Mouse (Mus musculus) ES-E14 (cell line): Measurements from ENCODE around the gene Crebbp. TPM values are rescaled to one million over a fixed set of nuclear protein-coding genes. Genes with fewer than 3 reads are reported as not detected.

Experiments used
- DNase-seq: peaks from one replicate; pipeline ENCODE4 v3.0.0-alpha.2; 2013; ENCODE audit warnings: low read depth, low spot score
- H3K27ac ChIP-seq: 2 replicates; pipeline ENCODE4 v1.5.1; 2012; ENCODE audit warnings: low read depth, mild to moderate bottlenecking, low read length, moderate library complexity, mixed read lengths; ENCODE audit not compliant: poor library complexity, insufficient read depth, severe bottlenecking
- H3K36me3 ChIP-seq: 2 replicates; pipeline ENCODE4 v1.6.1; 2012; ENCODE audit warnings: mild to moderate bottlenecking, low read length, moderate library complexity, mixed read lengths; ENCODE audit not compliant: control insufficient read depth, poor library complexity, insufficient read depth, severe bottlenecking
- H3K4me1 ChIP-seq, 2 experiments: fragments of 150-350 bp in 1 of 2; sonication (generic) in 1 of 2; 2 replicates each; pipeline ENCODE4 v1.6.1; 2012; ENCODE audit warnings: low read length in 2 of 2, mild to moderate bottlenecking in 1 of 2, mixed read lengths in 1 of 2; ENCODE audit not compliant: control insufficient read depth in 2 of 2, insufficient read depth in 2 of 2, poor library complexity in 1 of 2
- H3K4me3 ChIP-seq, 2 experiments: fragments of 150-350 bp in 1 of 2; sonication (generic) in 1 of 2; 2 replicates each; pipeline ENCODE4 v1.5.1; 2012; ENCODE audit warnings: low read length in 2 of 2, low read depth in 1 of 2, mild to moderate bottlenecking in 1 of 2, mixed read lengths in 1 of 2; ENCODE audit not compliant: insufficient read depth in 1 of 2, poor library complexity in 1 of 2, severe bottlenecking in 1 of 2
- H3K9ac ChIP-seq: 2 replicates; pipeline ENCODE4 v1.6.1; 2012; ENCODE audit warnings: low read depth, mild to moderate bottlenecking, low read length, mixed read lengths; ENCODE audit not compliant: poor library complexity, insufficient read depth, severe bottlenecking
- H3K9me3 ChIP-seq: fragments of 150-350 bp; sonication (generic); 2 replicates; pipeline ENCODE4 v1.6.1; 2012; ENCODE audit warnings: low read depth, mild to moderate bottlenecking, low read length; ENCODE audit not compliant: control insufficient read depth, insufficient read depth
- CHD2 ChIP-seq: IDR thresholded peaks from 2 replicates; pipeline ENCODE4 v1.6.1; 2014; ENCODE audit warnings: mild to moderate bottlenecking, low read depth, low read length, inconsistent platforms
- HCFC1 ChIP-seq: IDR thresholded peaks from 2 replicates; pipeline ENCODE4 v1.6.1; 2012; ENCODE audit warnings: low read length, inconsistent platforms, borderline replicate concordance; ENCODE audit not compliant: insufficient read depth
- MAFK ChIP-seq: IDR thresholded peaks from 2 replicates; pipeline ENCODE4 v1.6.1; 2014; ENCODE audit warnings: mild to moderate bottlenecking, low read depth, low read length, inconsistent platforms; ENCODE audit not compliant: insufficient read depth
- ZC3H11A ChIP-seq: IDR thresholded peaks from 2 replicates; pipeline ENCODE4 v1.6.1; 2012; ENCODE audit warnings: low read depth, mild to moderate bottlenecking, inconsistent platforms, low read length, borderline replicate concordance
- ZNF384 ChIP-seq: IDR thresholded peaks from 2 replicates; pipeline ENCODE4 v1.6.1; 2012; ENCODE audit warnings: low read depth, low read length, inconsistent platforms
- in situ Hi-C, 2 experiments: fragments of 600-800 bp; cut with MboI; formaldehyde crosslinking; loops; one replicate each; pipeline ENCODE4 v1.15.1; 2025; ENCODE audit warnings: low sequenced_read_pairs in 2 of 2, inconsistent platforms in 1 of 2; ENCODE audit not compliant: unreplicated experiment in 2 of 2
- total RNA-seq: library from RNA; depleted of rRNA; stranded (reverse); fragments of 300-350 nt; gene quantifications from 2 replicates; pipeline ENCODE4 v1.2.3, GENCODE M21; 2012; rRNA removed

Gene Crebbp
- total RNA-seq, 1 experiment = 26.8 TPM

GRCm38 (mm10) chr16:4032341-4032748 is 181.5 kb downstream of the Crebbp start:
- Histone ChIP-seq H3K36me3 (peaks cover 10% of the 10 kb centered on the region), H3K4me3 (no peak overlapping the region), H3K27ac (no peak overlapping the region), H3K4me1 (peaks cover 6 to 23% of the 10 kb centered on the region in 2 experiments; a peak in 2 of 4 replicates), H3K9ac (no peak overlapping the region), H3K9me3 (no peaks in the 10 kb centered on the region)
- no peak for DNase-seq
- TF ChIP-seq CHD2 (no peak), HCFC1 (no peak), ZC3H11A (no peak), ZNF384 (no peak), MAFK (no peak)
- in situ Hi-C loops = no loop called here

- Histone ChIP-seq H3K36me3 (peaks cover 5% of the 10 kb centered on the region; the same call in 1 of the 2 replicates), H3K9ac (no peak overlapping the region), H3K4me1 (peaks cover 6 to 21% of the 10 kb centered on the region in 2 experiments; a peak in 2 of 4 replicates), H3K9me3 (no peaks in the 10 kb centered on the region), H3K27ac (peak overlapping the region; percentile 22; the same call in 1 of the 2 replicates), H3K4me3 (no peak overlapping the region)
- TF ChIP-seq ZNF384 = no peak
- TF ChIP-seq CHD2 = no peak
- TF ChIP-seq HCFC1 = no peak
- no peak for TF ChIP-seq ZC3H11A
- TF ChIP-seq MAFK = no peak
- DNase-seq = no peak
- in situ Hi-C loops = no loop called here
Measured at GRCm38 (mm10) chr16:4031441-4032274, 182.1 kb downstream of the Crebbp start.

Other genes starting within 250 kb of the Crebbp start
- gene Nlrc3, start 237.4 kb downstream of the Crebbp start, total RNA-seq = 2.1 and 2.3 TPM in 2 replicates
- 36.9 and 40.5 TPM in 2 replicates for gene Slx4, start 210.2 kb downstream of the Crebbp start, total RNA-seq
- 1.0 and 1.1 TPM in 2 replicates for gene Dnase1, start 177.1 kb downstream of the Crebbp start, total RNA-seq
- 157 and 174 TPM in 2 replicates for gene Trap1, start 136.2 kb downstream of the Crebbp start, total RNA-seq
- gene Adcy9, start 206.5 kb upstream of the Crebbp start, total RNA-seq = 5.2 and 8.4 TPM in 2 replicates